Mouse (Mus musculus): ENCODE measurements around the gene 4930404H24Rik.

Gene 4930404H24Rik

GRCm38 (mm10) chr2:153509211-153510029, 16.8 kb downstream of the 4930404H24Rik start:
- DNase-seq (ENCODE audit: low spot score) = peak; percentile 63

GRCm38 (mm10) chr2:153510136-153510535, 17.5 kb downstream of the 4930404H24Rik start:
- no peak for DNase-seq (ENCODE audit: low spot score)

GRCm38 (mm10) chr2:153511562-153511961, 19.0 kb downstream of the 4930404H24Rik start:
- DNase-seq (ENCODE audit: low spot score) = no peak

GRCm38 (mm10) chr2:153512416-153513323, 20.1 kb downstream of the 4930404H24Rik start:
- DNase-seq (ENCODE audit: low spot score) = no peak

- DNase-seq (ENCODE audit: low spot score) = no peak
These were observed 21.4 kb downstream of the 4930404H24Rik start for GRCm38 (mm10) chr2:153513983-153514382.

- no peak for DNase-seq (ENCODE audit: low spot score)
These were observed 22.1 kb downstream of the 4930404H24Rik start for GRCm38 (mm10) chr2:153514497-153515380.

GRCm38 (mm10) chr2:153515582-153515981, 23.0 kb downstream of the 4930404H24Rik start:
- no peak for DNase-seq (ENCODE audit: low spot score)

- DNase-seq (ENCODE audit: low spot score) = no peak
These were observed 24.4 kb downstream of the 4930404H24Rik start for GRCm38 (mm10) chr2:153516961-153517360.

- DNase-seq (ENCODE audit: low spot score) = no peak
These were observed 27.5 kb downstream of the 4930404H24Rik start for GRCm38 (mm10) chr2:153520057-153520456.

GRCm38 (mm10) chr2:153522270-153522669, 29.7 kb downstream of the 4930404H24Rik start:
- peak; percentile 46 for DNase-seq (ENCODE audit: low spot score)

- no peak for DNase-seq (ENCODE audit: low spot score)
These were observed 30.6 kb downstream of the 4930404H24Rik start for GRCm38 (mm10) chr2:153523143-153523542.

GRCm38 (mm10) chr2:153523656-153524055, 31.1 kb downstream of the 4930404H24Rik start:
- DNase-seq (ENCODE audit: low spot score) = no peak

GRCm38 (mm10) chr2:153524727-153525126, 32.1 kb downstream of the 4930404H24Rik start:
- DNase-seq (ENCODE audit: low spot score) = no peak

GRCm38 (mm10) chr2:153525906-153526311, 33.3 kb downstream of the 4930404H24Rik start:
- peak; percentile 45 for DNase-seq (ENCODE audit: low spot score)

- no peak for DNase-seq (ENCODE audit: low spot score)
These were observed 34.4 kb downstream of the 4930404H24Rik start for GRCm38 (mm10) chr2:153526850-153527530.

- peak; percentile 79 for DNase-seq (ENCODE audit: low spot score)
These were observed 35.3 kb downstream of the 4930404H24Rik start for GRCm38 (mm10) chr2:153527580-153528531.

GRCm38 (mm10) chr2:153528571-153529364, 36.2 kb downstream of the 4930404H24Rik start:
- peak; percentile 67 for DNase-seq (ENCODE audit: low spot score)

- DNase-seq (ENCODE audit: low spot score) = peak; percentile 58
These were observed 36.8 kb downstream of the 4930404H24Rik start for GRCm38 (mm10) chr2:153529365-153529781.

Measured in embryo, embryonic 10.5 days (tissue).